Mouse (Mus musculus) MEL (cell line): ENCODE data around the gene Tssk6. TPM values are rescaled to one million over a fixed set of nuclear protein-coding genes. Genes with fewer than 3 reads are reported as not detected.

Source experiments
- DNase-seq: peaks from one replicate; pipeline ENCODE4 v3.0.0; 2011; ENCODE audit warnings: low read depth, low spot score
- H3K27ac ChIP-seq: 2 replicates; pipeline ENCODE4 v1.5.1; 2012; ENCODE audit warnings: low read depth, mild to moderate bottlenecking, control low read depth, low read length, moderate library complexity; ENCODE audit not compliant: control insufficient read depth
- H3K27me3 ChIP-seq, 2 experiments: fragments of 150-350 bp in 1 of 2; sonication (generic) in 1 of 2; 2 replicates each; pipeline ENCODE4 v1.6.1; 2012; ENCODE audit warnings: low read length in 2 of 2, mild to moderate bottlenecking in 2 of 2, improper control_type of control experiment in 1 of 2, moderate library complexity in 1 of 2; ENCODE audit not compliant: insufficient read depth in 2 of 2, control insufficient read depth in 1 of 2
- H3K36me3 ChIP-seq, 2 experiments: 2 replicates each; pipeline ENCODE4 v1.6.1; 2012 to 2014; ENCODE audit warnings: low read length in 2 of 2, improper control_type of control experiment in 1 of 2, inconsistent platforms in 1 of 2, mild to moderate bottlenecking in 1 of 2; ENCODE audit not compliant: insufficient read depth in 2 of 2, control insufficient read depth in 1 of 2
- H3K4me1 ChIP-seq, 2 experiments: fragments of 150-350 bp in 1 of 2; sonication (generic) in 1 of 2; 2 replicates each; pipeline ENCODE4 v1.6.1; 2012; ENCODE audit warnings: low read length in 2 of 2, improper control_type of control experiment in 1 of 2, mild to moderate bottlenecking in 1 of 2; ENCODE audit not compliant: insufficient read depth in 2 of 2, control insufficient read depth in 1 of 2
- H3K4me3 ChIP-seq, 2 experiments: fragments of 150-350 bp in 1 of 2; sonication (generic) in 1 of 2; 2 replicates each; pipeline ENCODE4 v1.5.1; 2012; ENCODE audit warnings: low read depth in 2 of 2, low read length in 2 of 2, mild to moderate bottlenecking in 2 of 2, moderate library complexity in 2 of 2, control low read depth in 1 of 2, improper control_type of control experiment in 1 of 2; ENCODE audit not compliant: control insufficient read depth in 1 of 2, insufficient read depth in 1 of 2
- H3K79me2 ChIP-seq: 2 replicates; pipeline ENCODE4 v1.6.1; 2012; ENCODE audit warnings: mild to moderate bottlenecking, low read length, moderate library complexity; ENCODE audit not compliant: control insufficient read depth, poor library complexity, insufficient read depth
- H3K9ac ChIP-seq: 2 replicates; pipeline ENCODE4 v1.6.1; 2012; ENCODE audit warnings: low read depth, mild to moderate bottlenecking, control low read depth, low read length, moderate library complexity; ENCODE audit not compliant: control insufficient read depth, poor library complexity, severe bottlenecking
- H3K9me3 ChIP-seq: fragments of 150-350 bp; sonication (generic); replicated peaks from 2 replicates; pipeline ENCODE4 v1.6.1; 2012; ENCODE audit warnings: mild to moderate bottlenecking, low read length, improper control_type of control experiment, moderate library complexity; ENCODE audit not compliant: insufficient read depth
- BHLHE40 ChIP-seq: IDR thresholded peaks from 2 replicates; pipeline ENCODE4 v1.6.1; 2012; ENCODE audit warnings: low read depth, mild to moderate bottlenecking, inconsistent platforms, low read length, improper control_type of control experiment, borderline replicate concordance
- CHD1 ChIP-seq: IDR thresholded peaks from 2 replicates; pipeline ENCODE4 v1.6.1; 2012; ENCODE audit warnings: low read depth, mild to moderate bottlenecking, inconsistent platforms, low read length, improper control_type of control experiment
- CHD2 ChIP-seq: IDR thresholded peaks from 2 replicates; pipeline ENCODE4 v1.6.1; 2011; ENCODE audit warnings: low read length, improper control_type of control experiment
- CTCF ChIP-seq, 3 experiments: IDR thresholded peaks in 2 of 3; conservative IDR thresholded peaks in 1 of 3; 2 replicates each; pipeline ENCODE4 v1.5.1; 2011 to 2012; ENCODE audit warnings: low read length in 3 of 3, low read depth in 2 of 3, mild to moderate bottlenecking in 2 of 3, improper control_type of control experiment in 1 of 3, inconsistent platforms in 1 of 3, mixed read lengths in 1 of 3, moderate library complexity in 1 of 3; ENCODE audit not compliant: control insufficient read depth in 1 of 3, insufficient read depth in 1 of 3, poor library complexity in 1 of 3, severe bottlenecking in 1 of 3
- E2F4 ChIP-seq: IDR thresholded peaks from 2 replicates; pipeline ENCODE4 v1.6.1; 2011; ENCODE audit warnings: low read depth, low read length, improper control_type of control experiment, borderline replicate concordance
- ELF1 ChIP-seq: IDR thresholded peaks from 2 replicates; pipeline ENCODE4 v1.6.1; 2014; ENCODE audit warnings: low read depth, mild to moderate bottlenecking, inconsistent platforms, low read length, improper control_type of control experiment, moderate library complexity
- EP300 ChIP-seq, 2 experiments: IDR thresholded peaks; 2 replicates each; pipeline ENCODE4 v1.6.1; 2011; ENCODE audit warnings: improper control_type of control experiment in 2 of 2, low read length in 2 of 2, low read depth in 1 of 2, mild to moderate bottlenecking in 1 of 2
- ETS1 ChIP-seq: IDR thresholded peaks from 2 replicates; pipeline ENCODE4 v1.6.1; 2012; ENCODE audit warnings: low read depth, mild to moderate bottlenecking, inconsistent platforms, low read length, improper control_type of control experiment, moderate library complexity
- GABPA ChIP-seq: IDR thresholded peaks from 2 replicates; pipeline ENCODE4 v1.6.1; 2012; ENCODE audit warnings: low read depth, mild to moderate bottlenecking, inconsistent platforms, low read length, improper control_type of control experiment, moderate library complexity
- HCFC1 ChIP-seq: IDR thresholded peaks from 2 replicates; pipeline ENCODE4 v1.6.1; 2012; ENCODE audit warnings: low read depth, mild to moderate bottlenecking, inconsistent platforms, low read length, improper control_type of control experiment, moderate library complexity
- JUND ChIP-seq: IDR thresholded peaks from 2 replicates; pipeline ENCODE4 v1.6.1; 2011; ENCODE audit warnings: low read depth, mild to moderate bottlenecking, improper control_type of control experiment, low read length
- MAFK ChIP-seq: IDR thresholded peaks from 2 replicates; pipeline ENCODE4 v1.6.1; 2011; ENCODE audit warnings: low read depth, mild to moderate bottlenecking, low read length, improper control_type of control experiment, borderline replicate concordance
- MEF2A ChIP-seq: IDR thresholded peaks from 2 replicates; pipeline ENCODE4 v1.6.1; 2014; ENCODE audit warnings: low read depth, mild to moderate bottlenecking, inconsistent platforms, low read length, improper control_type of control experiment; ENCODE audit not compliant: poor library complexity, insufficient replicate concordance, severe bottlenecking; ENCODE audit errors: extremely low read depth
- MXI1 ChIP-seq: IDR thresholded peaks from 2 replicates; pipeline ENCODE4 v1.6.1; 2011; ENCODE audit warnings: mild to moderate bottlenecking, low read depth, low read length, improper control_type of control experiment
- MYB ChIP-seq: IDR thresholded peaks from 2 replicates; pipeline ENCODE4 v1.6.1; 2011; ENCODE audit warnings: mild to moderate bottlenecking, low read depth, low read length, improper control_type of control experiment
- MYC ChIP-seq: IDR thresholded peaks from 2 replicates; pipeline ENCODE4 v1.6.1; 2011; ENCODE audit warnings: low read depth, mild to moderate bottlenecking, low read length, improper control_type of control experiment, moderate library complexity
- NELFE ChIP-seq: IDR thresholded peaks from 2 replicates; pipeline ENCODE4 v1.6.1; 2011; ENCODE audit warnings: low read depth, low read length, improper control_type of control experiment
- NRF1 ChIP-seq: IDR thresholded peaks from 2 replicates; pipeline ENCODE4 v1.6.1; 2014; ENCODE audit warnings: low read depth, mild to moderate bottlenecking, inconsistent platforms, low read length, improper control_type of control experiment, moderate library complexity; ENCODE audit not compliant: poor library complexity, insufficient read depth, severe bottlenecking
- POLR2A ChIP-seq, 2 experiments: IDR thresholded peaks; 2 replicates each; pipeline ENCODE4 v1.6.1; 2011 to 2012; ENCODE audit warnings: low read length in 2 of 2, mild to moderate bottlenecking in 2 of 2, control low read depth in 1 of 2, improper control_type of control experiment in 1 of 2, low read depth in 1 of 2, moderate library complexity in 1 of 2; ENCODE audit not compliant: control insufficient read depth in 1 of 2, insufficient read depth in 1 of 2, poor library complexity in 1 of 2
- POLR2AphosphoS5 ChIP-seq: IDR thresholded peaks from 2 replicates; pipeline ENCODE4 v1.6.1; 2012; ENCODE audit warnings: low read depth, borderline replicate concordance, mild to moderate bottlenecking, inconsistent platforms, low read length, moderate library complexity, mixed read lengths
- RCOR1 ChIP-seq: IDR thresholded peaks from 2 replicates; pipeline ENCODE4 v1.6.1; 2012; ENCODE audit warnings: low read depth, mild to moderate bottlenecking, inconsistent platforms, low read length, improper control_type of control experiment
- SIN3A ChIP-seq: IDR thresholded peaks from 2 replicates; pipeline ENCODE4 v1.6.1; 2012; ENCODE audit warnings: low read length, improper control_type of control experiment, inconsistent platforms
- SMC3 ChIP-seq: IDR thresholded peaks from 2 replicates; pipeline ENCODE4 v1.6.1; 2011; ENCODE audit warnings: low read depth, low read length, improper control_type of control experiment
- TBP ChIP-seq: IDR thresholded peaks from 2 replicates; pipeline ENCODE4 v1.8.0; 2011; ENCODE audit warnings: low read depth, low read length, improper control_type of control experiment
- TCF12 ChIP-seq: IDR thresholded peaks from 2 replicates; pipeline ENCODE4 v1.6.1; 2014; ENCODE audit warnings: low read depth, mild to moderate bottlenecking, inconsistent platforms, low read length, improper control_type of control experiment, moderate library complexity
- UBTF ChIP-seq: IDR thresholded peaks from 2 replicates; pipeline ENCODE4 v1.6.1; 2012; ENCODE audit warnings: low read depth, mild to moderate bottlenecking, inconsistent platforms, low read length, improper control_type of control experiment, moderate library complexity, borderline replicate concordance; ENCODE audit not compliant: insufficient read depth
- USF1 ChIP-seq: IDR thresholded peaks from 2 replicates; pipeline ENCODE4 v1.6.1; 2014; ENCODE audit warnings: low read depth, mild to moderate bottlenecking, inconsistent platforms, low read length, improper control_type of control experiment, moderate library complexity
- ZNF384 ChIP-seq: IDR thresholded peaks from 2 replicates; pipeline ENCODE4 v1.6.1; 2012; ENCODE audit warnings: low read depth, mild to moderate bottlenecking, inconsistent platforms, low read length, improper control_type of control experiment
- polyA plus RNA-seq, 2 experiments: library from polyadenylated mRNA; stranded (reverse) in 1 of 2; unstranded in 1 of 2; fragments of >175 nt in 1 of 2; fragments of >200 nt in 1 of 2; gene quantifications; 2 replicates each; pipeline versions ENCODE4 v1.2.1 to v1.2.4; 2012; ENCODE audit warnings: low replicate concordance in 2 of 2, low read depth in 1 of 2; ENCODE audit not compliant: insufficient read length in 2 of 2, insufficient read depth in 1 of 2, missing spikeins in 1 of 2
- total RNA-seq: library from RNA; depleted of rRNA; stranded (reverse); fragments of 300-350 nt; gene quantifications from 2 replicates; pipeline ENCODE4 v1.2.3, GENCODE M21; 2012

Tssk6 gene
- total and polyA plus RNA-seq, 3 experiments, result 3.4 to 3.8 TPM; not detected in 1

DNA sequence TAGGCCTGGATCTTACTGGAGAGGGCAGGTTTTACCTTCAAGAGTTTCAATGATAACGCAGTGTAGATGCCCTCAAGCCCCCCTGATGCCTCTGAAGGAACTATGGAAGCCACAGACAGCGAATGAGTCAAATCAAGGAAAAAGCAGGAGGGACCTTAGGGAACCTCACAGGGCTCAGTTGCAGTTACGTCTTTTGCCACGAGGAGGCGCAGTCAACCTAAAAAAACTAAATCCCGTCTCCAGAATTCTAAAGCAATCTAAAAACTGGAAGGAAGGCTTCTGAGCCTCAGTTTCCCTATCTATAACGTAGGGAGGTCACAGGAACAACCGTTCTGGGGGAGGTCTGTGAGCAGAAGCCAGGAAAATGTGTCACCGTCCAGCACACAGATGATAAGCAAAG lies 27.8 kb upstream of the Tssk6 start (continued):
- no peak for TF ChIP-seq MYB
- peak; percentile 71 to 89 (median 87) for TF ChIP-seq CTCF (IDR thresholded peaks at IDR 0.05 in 2 of 3, conservative IDR thresholded peaks at IDR 0.05 in 1 of 3; ENCODE audit: control insufficient read depth in 1 of 3, insufficient read depth in 1 of 3, low read depth in 2 of 3, low read length in 3 of 3, poor library complexity in 1 of 3, severe bottlenecking in 1 of 3)
- no peak for TF ChIP-seq E2F4
- no peak for TF ChIP-seq CHD2
- no peak for TF ChIP-seq NELFE
- TF ChIP-seq TBP, result no peak
- TF ChIP-seq MEF2A, result no peak

DNA sequence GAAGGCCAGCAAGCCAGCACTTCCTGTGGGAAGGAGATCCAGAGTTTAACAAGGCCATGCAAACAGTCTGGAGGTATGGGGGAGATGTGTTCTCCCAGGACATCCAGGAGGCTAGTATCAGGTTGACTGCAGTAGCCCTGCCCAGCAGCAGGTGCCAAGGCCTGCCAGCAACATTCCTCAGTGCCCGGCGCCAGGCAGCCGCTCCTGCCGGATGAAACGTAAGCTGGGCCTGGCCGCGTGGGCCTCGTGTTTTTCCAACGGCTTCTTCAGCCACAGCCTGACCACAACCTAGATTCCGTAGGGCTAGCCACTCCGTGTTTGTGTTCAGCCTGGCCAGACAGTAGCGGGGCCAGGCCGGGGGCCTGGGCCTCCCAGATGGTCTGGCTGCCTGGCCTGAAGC lies 27.3 kb upstream of the Tssk6 start:
- Histone ChIP-seq H3K9me3 (no peaks in the 10 kb centered on the region), H3K9ac (no peak overlapping the region), H3K4me1 (no peaks in the 10 kb centered on the region), H3K27ac (no peak overlapping the region), H3K36me3 (no peaks in the 10 kb centered on the region), H3K79me2 (no peaks in the 10 kb centered on the region), H3K4me3 (no peak overlapping the region), H3K27me3 (no peaks in the 10 kb centered on the region)
- DNase-seq, result no peak
- no peak for TF ChIP-seq MAFK
- TF ChIP-seq NRF1, result no peak
- no peak for TF ChIP-seq ZNF384
- no peak for TF ChIP-seq BHLHE40
- no peak for TF ChIP-seq ETS1
- no peak for TF ChIP-seq NELFE
- no peak for TF ChIP-seq CHD1
- no peak for TF ChIP-seq MYC
- no peak for TF ChIP-seq USF1
- TF ChIP-seq ELF1, result no peak
- TF ChIP-seq MYB, result no peak
- TF ChIP-seq TBP, result no peak
- no peak for TF ChIP-seq CTCF (IDR thresholded peaks at IDR 0.05 in 2 of 3, conservative IDR thresholded peaks at IDR 0.05 in 1 of 3; ENCODE audit: control insufficient read depth in 1 of 3, insufficient read depth in 1 of 3, low read depth in 2 of 3, low read length in 3 of 3, poor library complexity in 1 of 3, severe bottlenecking in 1 of 3)
- no peak for TF ChIP-seq E2F4

DNA sequence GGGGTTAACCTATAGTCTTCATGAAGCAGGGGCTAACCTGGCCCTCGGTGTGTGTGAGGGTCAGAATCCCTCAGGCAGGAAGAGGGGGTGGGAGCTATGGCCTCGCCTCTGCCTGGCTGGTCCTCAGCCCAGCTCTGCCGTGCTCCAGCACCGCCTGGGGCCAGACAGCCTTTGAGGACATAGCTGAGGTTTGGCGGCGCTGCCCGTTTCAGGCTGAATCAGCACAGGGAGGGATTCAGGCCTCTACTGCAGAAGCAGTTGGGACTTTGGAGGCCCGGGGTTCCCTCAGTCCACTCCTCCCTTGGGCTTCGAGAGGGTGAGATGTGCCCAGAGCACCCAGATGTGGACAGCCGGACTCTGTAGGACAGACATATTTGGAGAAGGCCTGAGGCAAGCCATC lies 25.9 kb upstream of the Tssk6 start:
- no peaks in the 10 kb centered on the region for H3K36me3 ChIP-seq
- H3K79me2 ChIP-seq, result no peaks in the 10 kb centered on the region
- no peak overlapping the region for H3K27ac ChIP-seq
- H3K9ac ChIP-seq, result no peak overlapping the region
- no peak overlapping the region for H3K4me3 ChIP-seq
- no peaks in the 10 kb centered on the region for H3K9me3 ChIP-seq
- DNase-seq, result no peak
- H3K27me3 ChIP-seq, result no peaks in the 10 kb centered on the region
- no peaks in the 10 kb centered on the region for H3K4me1 ChIP-seq
- TF ChIP-seq POLR2A (IDR thresholded peaks at IDR 0.05; ENCODE audit: control insufficient read depth in 1 of 2, insufficient read depth in 1 of 2, low read depth in 1 of 2, low read length in 2 of 2, poor library complexity in 1 of 2) (no peak), HCFC1 (no peak), ZNF384 (no peak), SMC3 (no peak), POLR2AphosphoS5 (no peak), UBTF (no peak), EP300 (IDR thresholded peaks at IDR 0.05; ENCODE audit: low read depth in 1 of 2, low read length in 2 of 2) (no peak), TCF12 (no peak), RCOR1 (no peak), MEF2A (no peak), GABPA (no peak), E2F4 (no peak), MXI1 (no peak), CHD1 (no peak), JUND (no peak), SIN3A (no peak), MYB (no peak), NELFE (no peak)
